26 mouse cellular contexts compared by ENCODE assay signal in the genomic region with DNA sequence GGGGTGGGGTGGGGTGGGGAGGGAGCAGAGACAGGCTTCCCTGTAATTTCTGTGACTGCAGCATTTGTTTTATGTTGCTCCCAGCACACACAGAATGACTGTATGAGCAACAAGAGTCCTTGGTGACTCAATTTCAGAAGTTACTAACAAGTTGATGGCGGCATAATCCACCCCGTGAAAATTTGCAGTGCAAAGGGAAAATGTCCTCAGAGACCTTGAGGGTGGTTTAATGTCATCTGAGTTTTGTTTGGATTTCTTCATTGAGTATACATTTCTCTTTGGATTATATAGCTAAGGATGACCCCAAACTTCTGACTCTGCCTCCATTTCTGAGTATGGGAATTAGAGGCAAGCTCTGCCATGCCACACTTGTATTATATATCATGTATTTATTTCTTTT. TPM values are rescaled to one million over a fixed set of nuclear protein-coding genes. Genes with fewer than 3 reads are reported as not detected.
"Had no signal": no experiment of that assay in that cellular context is flagged by ENCODE, and none has a peak within 500 bp of the region (broad histone marks: within the 10 kb centered on the region; RNA-seq: fewer than 3 reads in every experiment).

Gene Olfr769 (minus strand): TSS at position 101 of the 400 bp plus-strand sequence.

- H3K4me1 ChIP-seq: midbrain, embryonic 10.5 days; midbrain, embryonic 12.5 days; neural tube, embryonic 13.5 days; neural tube, embryonic 15.5 days had no signal

- H3K4me3 ChIP-seq: midbrain, embryonic 10.5 days; midbrain, embryonic 12.5 days; myocyte; neural tube, embryonic 13.5 days; neural tube, embryonic 15.5 days had no signal

- ATAC-seq: midbrain, embryonic 16.5 days had no signal

- H3K9me3 ChIP-seq: midbrain, embryonic 10.5 days; midbrain, embryonic 12.5 days; neural tube, embryonic 13.5 days; neural tube, embryonic 15.5 days had no signal

- H3K36me3 ChIP-seq: midbrain, embryonic 10.5 days; midbrain, embryonic 12.5 days; neural tube, embryonic 13.5 days; neural tube, embryonic 15.5 days had no signal

- DNase-seq: lung, embryonic 14.5 days; lung, postnatal 10 days; lung, postnatal 4 days; midbrain, embryonic 14.5 days; retina, postnatal 1 day; right cerebral cortex, adult 18-20 months; right cerebral cortex, postnatal 25 days; right cerebral cortex, postnatal 4 days; spleen, adult 18-20 months; thymus, adult 18-20 months; thymus, postnatal 14 days; thymus, postnatal 36 days had no signal

- H3K27ac ChIP-seq: midbrain, embryonic 10.5 days; midbrain, embryonic 12.5 days; neural tube, embryonic 13.5 days; neural tube, embryonic 15.5 days had no signal

- H3K9ac ChIP-seq: lung, embryonic 14.5 days; midbrain, embryonic 12.5 days; neural tube, embryonic 13.5 days; neural tube, embryonic 15.5 days had no signal

- H3K27me3 ChIP-seq: midbrain, embryonic 12.5 days; neural tube, embryonic 13.5 days; neural tube, embryonic 15.5 days had no signal

- H3K4me2 ChIP-seq: lung, embryonic 14.5 days; midbrain, embryonic 12.5 days; neural tube, embryonic 13.5 days; neural tube, embryonic 15.5 days had no signal

RNA-seq across cellular contexts. Expression of gene Olfr769, which starts in this region (rescaled TPM):
- total RNA-seq: megakaryocyte, adult 5-6 weeks; megakaryocyte-erythroid progenitor cell, adult 5-6 weeks had no signal
- polyA plus RNA-seq: lung, embryonic 14.5 days; lung, embryonic 16.5 days; midbrain, embryonic 10.5 days; midbrain, embryonic 12.5 days; midbrain, embryonic 14.5 days; midbrain, embryonic 16.5 days; neural tube, embryonic 11.5 days; neural tube, embryonic 13.5 days; neural tube, embryonic 15.5 days; small intestine, adult 2 months; stomach, embryonic 14.5 days; stomach, embryonic 16.5 days; thymus, postnatal 0 days had no signal
